Mouse (Mus musculus) T-helper 1 cell (primary cell): ENCODE data around the gene Lman2.

ENCODE experiments used
- in situ Hi-C: fragments of 300-600 bp; cut with MboI, MseI; formaldehyde crosslinking; loops from one replicate; pipeline ENCODE4 v1.15.1; 2025; ENCODE audit warnings: high pct_unique_total_duplicates

The Lman2 gene

DNA sequence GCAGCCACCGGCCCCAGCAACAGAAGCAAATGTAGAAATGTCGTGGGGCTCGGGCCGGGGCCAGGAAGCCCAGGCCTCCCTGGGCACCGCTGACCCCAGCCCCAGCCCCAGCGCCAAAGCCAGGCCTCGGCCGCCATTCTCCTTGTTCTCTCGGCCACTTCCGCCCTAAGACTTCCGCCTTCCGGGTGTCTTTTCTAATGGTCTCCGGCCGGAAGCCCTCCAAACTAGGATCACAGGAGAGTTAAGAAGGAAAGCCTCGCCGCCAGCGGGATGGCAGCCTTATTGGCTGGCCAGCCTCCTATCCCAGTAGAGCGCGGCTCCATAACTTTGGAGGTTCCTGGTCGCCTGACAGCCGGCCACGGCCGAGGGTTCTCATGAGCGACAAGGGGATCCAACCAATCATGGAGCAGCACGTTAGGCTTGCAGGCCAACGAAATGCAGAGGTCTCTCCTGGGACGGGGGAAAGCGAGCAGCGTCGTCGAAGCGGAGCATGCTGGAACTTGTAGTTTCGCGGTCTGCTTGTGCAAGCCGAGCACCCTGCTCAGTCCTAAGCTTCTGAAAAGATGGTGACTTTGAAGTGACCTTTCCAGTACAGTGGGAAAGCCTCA lies at the start of gene Lman2:
Gene Lman2, minus strand, starts transcription at position 331 of the 608 bp plus-strand sequence.
- in situ Hi-C loops, result no loop called here

GRCm38 (mm10) chr13:55411826-55412225 lies 49.2 kb upstream of the Lman2 start:
- in situ Hi-C loops, result no loop called here

GRCm38 (mm10) chr13:55408546-55409120 lies 46.0 kb upstream of the Lman2 start:
- in situ Hi-C loops, result loop anchor here (5.0 kb wide), 1 partner anchor 114 kb away; no protein-coding TSS in a partner anchor

DNA sequence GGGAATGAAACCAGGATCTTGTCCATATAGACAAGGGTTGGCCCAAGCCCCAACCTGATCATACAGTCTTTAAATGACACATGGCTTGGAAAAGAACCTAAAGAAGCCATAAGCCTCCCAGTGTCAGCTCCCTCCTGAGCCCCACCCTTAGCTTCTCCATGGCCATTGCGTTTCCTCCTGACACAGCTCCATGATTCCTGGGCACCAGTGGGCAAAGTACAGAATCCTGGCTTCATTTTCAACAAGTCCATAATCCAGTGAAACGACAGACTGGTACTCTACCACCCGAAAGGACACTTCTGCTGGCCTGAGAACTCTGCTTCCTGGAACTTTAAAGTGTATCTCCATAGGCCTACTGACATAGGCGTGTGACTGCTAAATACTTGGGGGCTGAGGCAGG lies 44.8 kb upstream of the Lman2 start:
- in situ Hi-C loops, result loop anchor here (5.0 kb wide), 1 partner anchor 115 kb away; no protein-coding TSS in a partner anchor

DNA sequence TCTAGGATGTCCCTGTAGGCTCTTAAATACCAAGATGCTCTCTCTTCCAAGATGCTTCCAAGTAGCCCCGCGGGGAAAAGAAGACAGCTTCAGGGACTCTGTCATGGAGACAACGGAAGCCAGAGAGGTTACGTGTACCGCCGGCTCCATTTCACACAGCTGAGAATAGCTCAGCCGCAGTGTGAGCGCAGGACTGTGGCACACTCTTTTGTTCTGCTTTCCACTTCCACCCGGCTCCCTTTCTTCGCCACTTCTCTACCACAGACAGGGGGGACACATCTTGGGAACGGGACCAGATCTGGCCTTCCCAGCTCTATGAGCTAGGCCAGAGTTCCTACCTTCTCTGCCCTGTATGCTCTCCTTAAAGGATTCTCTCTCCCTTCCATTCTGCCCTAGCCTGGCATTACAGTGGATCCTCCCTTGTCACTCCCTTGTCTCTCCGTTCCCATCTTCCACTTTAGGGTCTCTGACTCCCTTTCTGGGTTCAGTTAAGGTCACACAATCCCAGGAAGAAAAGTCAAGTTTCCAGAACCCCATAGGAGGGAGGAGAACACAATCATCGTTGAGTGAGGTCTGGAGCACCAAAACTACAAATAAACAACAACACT lies 43.3 kb upstream of the Lman2 start:
- in situ Hi-C loops, result loop anchor here (5.0 kb wide), 1 partner anchor 116 kb away; no protein-coding TSS in a partner anchor

DNA sequence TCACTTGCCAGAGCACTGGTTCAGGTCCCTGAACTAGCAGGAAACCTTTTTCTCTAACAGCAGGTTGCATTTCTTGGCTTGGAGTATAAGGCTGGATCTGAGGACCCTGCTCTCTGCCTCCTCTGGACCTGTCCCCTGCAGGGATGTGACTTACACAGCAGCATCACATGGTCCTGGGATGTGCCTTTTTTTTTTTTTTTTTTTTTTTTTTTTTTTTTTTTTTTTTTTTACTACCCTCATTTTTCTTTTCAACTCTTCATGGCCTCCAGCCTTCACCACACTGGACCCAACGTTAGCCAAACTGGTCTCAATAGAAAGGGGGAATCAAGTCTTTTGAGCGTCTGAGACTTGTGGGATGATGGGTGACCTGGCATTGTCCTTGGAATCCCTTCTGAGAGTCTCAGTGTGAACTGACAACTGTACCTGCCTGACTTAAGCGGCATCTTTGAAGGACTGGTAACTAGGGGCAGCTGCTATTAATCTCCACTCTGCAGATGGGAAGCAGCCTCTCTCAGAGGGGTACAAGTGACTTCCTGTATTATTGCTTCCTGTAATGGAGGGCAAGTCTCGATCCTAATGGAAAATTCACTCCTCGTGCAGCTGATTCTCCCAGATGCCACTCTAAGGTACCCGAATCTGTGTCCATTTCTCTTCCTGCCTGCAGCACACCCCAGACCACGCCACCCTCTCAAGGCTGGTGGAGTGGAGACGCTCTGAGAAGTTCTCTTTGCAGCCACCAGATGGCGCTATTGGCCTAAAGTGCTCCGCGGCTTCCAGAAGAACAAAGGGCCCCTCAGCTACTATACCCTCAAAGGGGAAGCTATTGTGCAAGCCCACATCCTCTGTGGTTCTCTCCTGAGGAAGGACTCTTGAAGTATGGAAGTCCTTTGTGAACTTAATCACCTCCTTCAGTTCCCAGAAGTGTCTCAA lies 42.5 kb upstream of the Lman2 start:
- in situ Hi-C loops, result loop anchor here (5.0 kb wide), 1 partner anchor 117 kb away; no protein-coding TSS in a partner anchor

GRCm38 (mm10) chr13:55403935-55404852 lies 41.6 kb upstream of the Lman2 start:
- in situ Hi-C loops, result no loop called here

DNA sequence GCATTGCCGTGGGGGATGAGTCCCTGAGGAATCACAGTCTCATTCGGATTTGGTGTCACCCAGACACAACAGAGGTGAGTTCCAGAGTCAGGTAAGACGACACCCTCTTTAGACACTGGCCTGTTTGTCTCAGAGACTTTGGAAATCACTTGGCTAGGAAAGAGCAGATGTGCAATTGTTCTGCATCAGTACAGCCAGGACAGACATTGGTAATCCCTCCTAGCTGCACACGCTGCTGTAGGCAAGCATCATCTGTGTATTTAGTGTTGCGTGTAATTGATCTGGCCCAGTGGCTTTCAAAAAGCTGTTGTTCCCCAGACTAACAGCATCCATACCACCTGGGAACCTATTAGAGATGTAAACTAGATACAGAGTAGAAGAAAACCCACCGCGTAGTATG lies 40.7 kb upstream of the Lman2 start:
- in situ Hi-C loops, result no loop called here

DNA sequence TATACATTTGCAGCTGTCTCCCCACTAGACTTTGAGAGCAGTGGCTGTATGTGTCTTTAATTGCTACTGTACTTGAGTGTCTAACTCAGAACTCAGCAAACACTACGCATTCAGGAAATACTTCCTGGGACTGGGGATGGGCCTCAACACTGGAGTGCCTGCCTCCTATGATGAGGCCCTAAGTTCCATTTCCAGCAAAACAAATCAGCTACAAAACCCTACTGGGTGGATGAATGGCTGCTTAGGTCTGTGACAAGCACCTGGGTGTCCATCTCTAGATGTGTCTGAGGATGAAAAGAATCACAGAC lies 37.4 kb upstream of the Lman2 start:
- in situ Hi-C loops, result no loop called here

DNA sequence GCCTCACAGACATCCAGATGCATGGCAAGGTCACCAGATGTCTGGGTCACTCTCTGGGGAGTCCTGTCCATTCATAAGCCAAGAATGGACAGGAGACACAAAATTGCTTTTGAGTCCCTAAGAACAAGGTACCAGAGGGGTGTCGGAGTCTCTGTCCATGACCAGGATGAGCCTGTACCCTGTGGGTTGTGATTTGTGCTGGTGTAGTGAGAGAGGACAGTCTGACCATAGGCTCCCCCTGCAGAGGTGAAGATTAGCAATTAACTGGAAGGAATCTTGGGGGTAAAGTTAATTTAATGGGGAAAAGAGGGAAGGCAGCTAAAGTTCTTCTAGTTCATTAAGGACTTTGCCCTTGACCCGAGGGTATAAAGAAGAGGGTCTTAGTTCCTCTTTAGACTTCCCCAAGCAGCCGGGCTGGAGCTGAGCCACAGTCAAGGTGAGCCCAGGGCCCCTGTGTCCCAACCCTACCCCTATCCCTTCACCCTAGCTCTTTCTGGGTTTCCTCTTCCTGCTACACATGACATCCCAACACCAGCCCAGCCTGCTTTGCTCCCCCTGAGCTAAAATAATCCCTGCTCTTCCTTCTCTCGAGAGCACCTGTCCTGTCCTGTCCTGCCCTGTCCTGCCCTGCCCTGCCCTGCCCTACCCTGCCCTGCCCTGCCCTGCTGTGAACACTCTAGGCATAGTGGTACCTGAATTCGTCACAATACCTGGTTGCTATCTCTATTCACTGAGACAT lies 36.9 kb upstream of the Lman2 start:
- in situ Hi-C loops, result no loop called here

DNA sequence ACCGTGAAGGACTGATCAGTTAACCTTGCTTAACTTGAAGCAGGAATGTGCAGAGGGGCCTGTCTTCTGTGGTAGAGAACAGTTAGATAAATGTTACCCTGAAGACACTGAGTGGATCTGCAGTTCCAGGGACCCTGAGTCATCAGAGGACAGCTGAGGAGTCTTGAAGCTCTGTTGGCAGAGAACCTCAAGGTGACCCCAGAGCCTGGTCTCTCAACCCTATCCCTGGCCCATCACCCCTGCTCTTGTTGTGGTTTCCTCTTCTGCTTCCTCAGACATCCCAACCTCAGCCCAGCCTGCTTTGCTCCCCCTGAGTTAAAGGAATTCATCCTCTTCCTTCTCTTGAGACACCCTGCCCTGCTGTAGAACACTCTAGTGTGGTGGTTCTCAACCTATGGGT lies 35.5 kb upstream of the Lman2 start, which contains the start of gene Slc34a1:
Gene Slc34a1, plus strand, starts transcription at position 100 of the 400 bp plus-strand sequence.
- in situ Hi-C loops, result no loop called here

DNA sequence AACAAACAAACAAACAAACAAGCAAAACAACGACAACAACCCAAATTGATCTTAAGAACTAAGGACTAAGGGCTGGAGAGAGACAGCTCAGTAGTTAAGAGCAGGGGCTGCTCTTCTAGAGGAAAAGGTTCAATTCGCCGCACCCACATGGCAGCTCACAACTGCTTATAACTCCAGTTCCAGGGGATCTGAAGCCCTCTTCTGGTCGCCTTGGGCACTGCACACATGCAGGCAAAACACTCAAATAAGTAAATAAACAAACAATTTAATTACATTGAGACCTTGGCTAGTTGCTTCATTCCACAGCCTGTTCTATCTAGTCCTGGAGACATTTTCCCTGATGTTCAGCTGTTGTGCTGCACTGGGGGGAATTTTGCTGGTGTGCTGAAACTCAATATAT lies 30.4 kb upstream of the Lman2 start:
- in situ Hi-C loops, result no loop called here

- in situ Hi-C loops, result no loop called here
Observed at GRCm38 (mm10) chr13:55391626-55392029, 29.0 kb upstream of the Lman2 start.

DNA sequence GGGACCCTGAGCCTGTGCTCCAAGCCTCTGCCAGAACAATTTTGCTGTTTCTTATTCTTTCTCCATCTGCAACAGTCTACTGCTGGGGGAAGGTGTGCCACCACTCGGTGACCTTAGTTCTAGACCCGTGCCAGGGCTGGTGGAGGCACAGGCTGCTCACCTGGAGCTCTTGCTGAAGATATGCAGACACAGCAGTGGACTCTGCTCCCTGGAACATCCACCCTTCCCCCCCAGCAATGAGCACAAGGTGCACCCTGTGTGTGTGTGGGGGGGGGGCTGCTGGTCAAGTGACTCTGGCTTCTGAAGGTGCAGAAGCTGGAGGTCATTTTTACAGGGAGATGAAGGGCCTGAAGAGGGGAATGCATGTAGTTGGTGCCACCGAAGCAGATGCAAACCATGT lies 28.1 kb upstream of the Lman2 start:
- in situ Hi-C loops, result no loop called here

DNA sequence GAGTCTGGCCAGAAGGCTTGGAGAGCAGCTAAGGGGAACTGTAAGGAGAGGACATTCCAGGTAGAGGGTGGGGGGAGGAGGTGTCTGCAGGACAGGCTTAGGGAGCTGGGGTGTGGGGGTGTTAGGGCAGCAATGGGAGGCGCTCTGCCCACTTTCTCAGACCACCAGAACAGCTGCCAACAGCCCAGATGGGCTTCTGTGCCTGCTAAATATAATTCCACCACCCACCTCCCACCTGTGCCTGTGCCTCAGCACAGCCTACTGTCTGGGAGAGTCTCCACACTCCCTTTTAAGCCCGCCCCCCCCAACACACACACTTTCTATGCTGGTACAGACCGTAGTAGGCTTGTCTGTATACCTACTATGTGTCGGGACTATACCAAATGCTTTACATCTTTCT lies 19.2 kb upstream of the Lman2 start:
- in situ Hi-C loops, result no loop called here

DNA sequence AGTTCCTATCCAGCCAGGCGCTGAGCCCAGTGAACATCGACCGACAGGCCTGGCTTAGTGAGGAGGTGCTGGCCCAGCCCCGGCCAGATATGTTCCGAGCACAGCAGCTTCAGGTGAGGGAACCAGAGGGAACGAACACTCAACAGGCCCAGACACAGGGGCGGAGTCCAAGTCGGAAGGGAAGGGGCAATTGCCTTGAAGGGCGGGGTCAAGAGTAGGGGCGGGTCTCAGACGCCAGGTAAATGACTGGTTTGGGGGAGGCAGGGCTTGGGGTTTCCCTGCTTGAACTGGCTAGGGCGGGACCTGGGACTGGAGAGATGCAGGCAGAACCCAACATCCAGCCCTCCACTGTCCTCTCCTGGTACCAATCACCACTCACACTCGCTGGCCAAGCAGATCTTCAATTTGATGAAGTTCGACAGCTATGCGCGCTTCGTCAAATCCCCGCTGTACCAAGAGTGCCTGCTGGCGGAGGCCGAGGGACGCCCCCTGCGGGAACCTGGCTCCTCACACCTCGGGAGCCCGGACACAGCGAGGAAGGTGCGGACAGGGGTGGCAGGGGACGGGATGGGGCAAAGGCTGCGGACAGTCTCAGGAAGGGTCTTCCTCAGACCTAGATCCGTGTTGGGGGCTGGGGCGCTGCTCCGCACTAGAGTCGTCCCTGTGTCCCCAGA lies 16.5 kb upstream of the Lman2 start:
- in situ Hi-C loops, result no loop called here

DNA sequence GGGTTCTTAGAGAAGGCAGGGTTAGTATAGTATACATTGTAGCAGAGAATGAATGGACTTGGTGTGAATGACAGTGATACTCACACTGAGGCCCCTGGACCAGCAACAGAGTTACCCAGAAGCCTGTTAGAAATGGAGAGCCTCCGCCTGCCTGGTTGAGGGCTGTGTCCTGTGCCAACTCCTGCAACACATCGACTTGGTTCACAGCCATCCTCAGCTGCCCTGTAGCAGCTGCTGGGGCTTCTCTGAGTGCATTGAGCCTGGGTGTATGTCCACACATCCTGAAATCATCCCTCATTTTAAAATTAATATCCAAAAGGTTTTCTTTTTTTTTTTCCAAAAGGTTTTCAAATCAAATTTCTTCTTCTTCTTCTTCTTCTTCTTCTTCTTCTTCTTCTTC lies 13.3 kb upstream of the Lman2 start:
- in situ Hi-C loops, result no loop called here

DNA sequence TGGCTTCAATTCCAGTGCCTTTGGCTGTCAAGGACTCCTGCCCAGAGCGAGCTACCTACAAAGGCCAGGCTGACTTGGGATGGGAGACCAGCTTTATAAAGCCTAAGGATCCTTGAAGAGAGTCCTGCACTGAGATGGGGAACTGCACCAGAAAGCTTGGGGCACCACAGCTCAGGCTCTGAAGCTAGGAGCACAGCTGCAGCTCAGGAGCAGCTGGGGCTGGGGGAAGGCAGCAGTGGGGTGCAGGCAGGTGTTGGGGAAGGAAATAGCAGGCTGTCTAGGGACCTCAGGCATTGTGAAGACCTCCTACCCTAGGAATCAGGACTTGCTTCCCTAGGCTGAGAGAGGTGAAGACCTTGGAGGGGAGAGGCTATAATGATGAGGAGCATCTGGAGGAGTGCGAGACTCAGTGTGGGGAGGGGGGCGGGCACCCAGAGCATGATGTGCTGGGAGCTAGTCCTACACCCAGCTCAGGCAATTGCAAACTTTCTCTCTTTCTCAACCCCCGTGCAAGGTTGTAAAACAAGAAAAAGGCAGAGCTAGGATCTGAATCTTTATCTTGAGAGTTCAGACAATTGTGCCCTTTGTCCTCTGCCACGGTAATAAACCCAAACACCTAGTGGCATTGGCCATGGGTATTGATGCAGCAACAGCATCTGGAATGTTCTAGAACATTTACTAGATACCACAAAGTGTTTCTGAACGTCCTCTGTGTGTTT lies 11.8 kb upstream of the Lman2 start:
- in situ Hi-C loops, result no loop called here

GRCm38 (mm10) chr13:55371740-55372139 lies 9.2 kb upstream of the Lman2 start:
- in situ Hi-C loops, result no loop called here
